Mouse (Mus musculus): ENCODE measurements around the gene Cox17.

- TF ChIP-seq CTCF (IDR thresholded peaks at IDR 0.05; ENCODE audit: low read depth, low read length): no peak
- TF ChIP-seq POLR2A (IDR thresholded peaks at IDR 0.05; ENCODE audit: borderline replicate concordance, low read depth, low read length): no peak
Measured at GRCm38 (mm10) chr16:38399076-38399475, 52.3 kb downstream of the Cox17 start.

All from bone marrow macrophage, adult 2 months (primary cell).